Mouse (Mus musculus): ENCODE data around the gene Hivep2. TPM values are rescaled to one million over a fixed set of nuclear protein-coding genes. Genes with fewer than 3 reads are reported as not detected.

Gene Hivep2
- polyA plus RNA-seq, 2 experiments: 12.1 to 12.9 TPM

GRCm38 (mm10) chr10:14018672-14019071 is 52.8 kb downstream of the Hivep2 start:
- TF ChIP-seq POLR2A (IDR thresholded peaks at IDR 0.05; ENCODE audit: borderline replicate concordance, extremely low read depth, insufficient read depth, insufficient read length): no peak
- no peaks in the 10 kb centered on the region for H3K9me3 ChIP-seq (ENCODE audit: control insufficient read depth, low read length)
- H3K36me3 ChIP-seq (ENCODE audit: control insufficient read depth, insufficient read depth, low read length): no peaks in the 10 kb centered on the region
- no peak overlapping the region for H3K27ac ChIP-seq (replicated peaks; ENCODE audit: low read depth, low read length)
- no peak overlapping the region for H3K9ac ChIP-seq (ENCODE audit: low read depth, low read length, severe bottlenecking)
- ATAC-seq (ENCODE audit: low FRiP score, low read depth): no peak
- no peak overlapping the region for H3K4me2 ChIP-seq (replicated peaks; ENCODE audit: low read depth, low read length, severe bottlenecking)
- no peak overlapping the region for H3K4me3 ChIP-seq (replicated peaks; ENCODE audit: low read length)
- no peak for DNase-seq (ENCODE audit: low spot score)
- peaks cover 12% of the 10 kb centered on the region for H3K4me1 ChIP-seq (ENCODE audit: control insufficient read depth, insufficient read depth, low read length)
- no peaks in the 10 kb centered on the region for H3K27me3 ChIP-seq (ENCODE audit: control insufficient read depth, insufficient read depth, low read length)
- WGBS: 28% methylated on average over 7 of the region's 7 CpGs

- Histone ChIP-seq H3K27ac (replicated peaks; ENCODE audit: low read depth, low read length) (no peak overlapping the region), H3K4me2 (replicated peaks; ENCODE audit: low read depth, low read length, severe bottlenecking) (no peak overlapping the region), H3K4me3 (replicated peaks; ENCODE audit: low read length) (no peak overlapping the region), H3K4me1 (ENCODE audit: control insufficient read depth, insufficient read depth, low read length) (peaks cover 12% of the 10 kb centered on the region), H3K9me3 (ENCODE audit: control insufficient read depth, low read length) (no peaks in the 10 kb centered on the region), H3K9ac (ENCODE audit: low read depth, low read length, severe bottlenecking) (no peak overlapping the region), H3K36me3 (ENCODE audit: control insufficient read depth, insufficient read depth, low read length) (no peaks in the 10 kb centered on the region), H3K27me3 (ENCODE audit: control insufficient read depth, insufficient read depth, low read length) (no peaks in the 10 kb centered on the region)
- DNase-seq (ENCODE audit: low spot score): no peak
- ATAC-seq (ENCODE audit: low FRiP score, low read depth): no peak
- TF ChIP-seq POLR2A (IDR thresholded peaks at IDR 0.05; ENCODE audit: borderline replicate concordance, extremely low read depth, insufficient read depth, insufficient read length): no peak
- WGBS: 49% methylated on average over 3 of the region's 3 CpGs
Observed at GRCm38 (mm10) chr10:14019198-14019597, 53.3 kb downstream of the Hivep2 start.

- peaks cover 12% of the 10 kb centered on the region for H3K4me1 ChIP-seq (ENCODE audit: control insufficient read depth, insufficient read depth, low read length)
- TF ChIP-seq POLR2A (IDR thresholded peaks at IDR 0.05; ENCODE audit: borderline replicate concordance, extremely low read depth, insufficient read depth, insufficient read length): no peak
- H3K27me3 ChIP-seq (ENCODE audit: control insufficient read depth, insufficient read depth, low read length): no peaks in the 10 kb centered on the region
- H3K36me3 ChIP-seq (ENCODE audit: control insufficient read depth, insufficient read depth, low read length): no peaks in the 10 kb centered on the region
- no peak overlapping the region for H3K27ac ChIP-seq (replicated peaks; ENCODE audit: low read depth, low read length)
- DNase-seq (ENCODE audit: low spot score) (no peak), ATAC-seq (ENCODE audit: low FRiP score, low read depth) (no peak)
- 66% methylated on average over 7 of the region's 7 CpGs for WGBS
- H3K9me3 ChIP-seq (ENCODE audit: control insufficient read depth, low read length): no peaks in the 10 kb centered on the region
- no peak overlapping the region for H3K4me3 ChIP-seq (replicated peaks; ENCODE audit: low read length)
- H3K4me2 ChIP-seq (replicated peaks; ENCODE audit: low read depth, low read length, severe bottlenecking): no peak overlapping the region
- no peak overlapping the region for H3K9ac ChIP-seq (ENCODE audit: low read depth, low read length, severe bottlenecking)
Observed at GRCm38 (mm10) chr10:14020253-14020652, 54.4 kb downstream of the Hivep2 start.

- WGBS: 86% methylated on average over 7 of the region's 7 CpGs
- H3K4me2 ChIP-seq (replicated peaks; ENCODE audit: low read depth, low read length, severe bottlenecking): no peak overlapping the region
- no peak for TF ChIP-seq POLR2A (IDR thresholded peaks at IDR 0.05; ENCODE audit: borderline replicate concordance, extremely low read depth, insufficient read depth, insufficient read length)
- no peaks in the 10 kb centered on the region for H3K36me3 ChIP-seq (ENCODE audit: control insufficient read depth, insufficient read depth, low read length)
- H3K4me3 ChIP-seq (replicated peaks; ENCODE audit: low read length): no peak overlapping the region
- ATAC-seq (ENCODE audit: low FRiP score, low read depth) (no peak), DNase-seq (ENCODE audit: low spot score) (no peak)
- H3K9ac ChIP-seq (ENCODE audit: low read depth, low read length, severe bottlenecking): no peak overlapping the region
- H3K27ac ChIP-seq (replicated peaks; ENCODE audit: low read depth, low read length): no peak overlapping the region
- peaks cover 5% of the 10 kb centered on the region; the same call in 1 of the 2 replicates for H3K27me3 ChIP-seq (ENCODE audit: control insufficient read depth, insufficient read depth, low read length)
- H3K9me3 ChIP-seq (ENCODE audit: control insufficient read depth, low read length): no peaks in the 10 kb centered on the region
- H3K4me1 ChIP-seq (ENCODE audit: control insufficient read depth, insufficient read depth, low read length): no peaks in the 10 kb centered on the region
Observed at GRCm38 (mm10) chr10:14024971-14025370, 59.1 kb downstream of the Hivep2 start.

GRCm38 (mm10) chr10:14027751-14028150 is 61.9 kb downstream of the Hivep2 start:
- Histone ChIP-seq H3K27ac (replicated peaks; ENCODE audit: low read depth, low read length) (no peak overlapping the region), H3K9ac (ENCODE audit: low read depth, low read length, severe bottlenecking) (no peak overlapping the region), H3K9me3 (ENCODE audit: control insufficient read depth, low read length) (no peaks in the 10 kb centered on the region), H3K4me1 (ENCODE audit: control insufficient read depth, insufficient read depth, low read length) (no peaks in the 10 kb centered on the region), H3K4me2 (replicated peaks; ENCODE audit: low read depth, low read length, severe bottlenecking) (no peak overlapping the region), H3K36me3 (ENCODE audit: control insufficient read depth, insufficient read depth, low read length) (no peaks in the 10 kb centered on the region), H3K4me3 (replicated peaks; ENCODE audit: low read length) (no peak overlapping the region), H3K27me3 (ENCODE audit: control insufficient read depth, insufficient read depth, low read length) (peaks cover 5% of the 10 kb centered on the region; the same call in 1 of the 2 replicates)
- DNase-seq (ENCODE audit: low spot score): no peak
- WGBS: 70% methylated on average over 1 of the region's 1 CpGs
- TF ChIP-seq POLR2A (IDR thresholded peaks at IDR 0.05; ENCODE audit: borderline replicate concordance, extremely low read depth, insufficient read depth, insufficient read length): no peak
- no peak for ATAC-seq (ENCODE audit: low FRiP score, low read depth)

GRCm38 (mm10) chr10:14028956-14029355 is 63.1 kb downstream of the Hivep2 start:
- ATAC-seq (ENCODE audit: low FRiP score, low read depth): no peak
- no peaks in the 10 kb centered on the region for H3K36me3 ChIP-seq (ENCODE audit: control insufficient read depth, insufficient read depth, low read length)
- no peak overlapping the region for H3K4me2 ChIP-seq (replicated peaks; ENCODE audit: low read depth, low read length, severe bottlenecking)
- no peaks in the 10 kb centered on the region for H3K9me3 ChIP-seq (ENCODE audit: control insufficient read depth, low read length)
- no peaks in the 10 kb centered on the region for H3K4me1 ChIP-seq (ENCODE audit: control insufficient read depth, insufficient read depth, low read length)
- no peak overlapping the region for H3K27ac ChIP-seq (replicated peaks; ENCODE audit: low read depth, low read length)
- H3K4me3 ChIP-seq (replicated peaks; ENCODE audit: low read length): no peak overlapping the region
- no peak for DNase-seq (ENCODE audit: low spot score)
- H3K27me3 ChIP-seq (ENCODE audit: control insufficient read depth, insufficient read depth, low read length): peaks cover 5% of the 10 kb centered on the region; the same call in 1 of the 2 replicates
- H3K9ac ChIP-seq (ENCODE audit: low read depth, low read length, severe bottlenecking): no peak overlapping the region
- TF ChIP-seq POLR2A (IDR thresholded peaks at IDR 0.05; ENCODE audit: borderline replicate concordance, extremely low read depth, insufficient read depth, insufficient read length): no peak
- 90% methylated on average over 7 of the region's 7 CpGs for WGBS

All from limb, embryonic 14.5 days (tissue).